ENCODE assay signal across 8 mouse cellular contexts in genomic region chr8:84184085-84185043, GRCm38 (mm10). TPM values are rescaled to one million over a fixed set of nuclear protein-coding genes. Genes with fewer than 3 reads are reported as not detected.
A peak's percentile ranks its signal among the peaks of the same experiment; 100 is the strongest.
DNase-seq lines count a peak whose midpoint lies in the region; ATAC-seq and TF ChIP-seq lines count a peak whose summit lies in the region.

No protein-coding gene starts in this region.

- peak overlapping the region; percentile 47; the same call in 1 of the 2 replicates for H3K4me3 ChIP-seq in liver, adult 2 months (ENCODE audit: insufficient read depth, low read depth, low read length)
- peak overlapping the region; percentile 83 for H3K4me3 ChIP-seq in embryonic facial prominence, embryonic 11.5 days (ENCODE audit: low read depth, low read length)
- peak overlapping the region; percentile 86 for H3K4me3 ChIP-seq in hindbrain, postnatal 0 days (ENCODE audit: low read length)
- H3K4me3 ChIP-seq in myocyte = peak overlapping the region; percentile 28

- H3K27ac ChIP-seq in liver, adult 2 months (replicated peaks; ENCODE audit: insufficient read depth, low read depth, low read length) = no peak overlapping the region
- H3K27ac ChIP-seq in embryonic facial prominence, embryonic 11.5 days (replicated peaks; ENCODE audit: low read depth, low read length) = peak overlapping the region; percentile 89
- H3K27ac ChIP-seq in hindbrain, postnatal 0 days = peak overlapping the region; percentile 95

- no peaks in the 10 kb centered on the region for H3K79me2 ChIP-seq in liver, adult 2 months (ENCODE audit: control insufficient read depth, insufficient read depth, low read length)
- H3K79me2 ChIP-seq in myocyte (ENCODE audit: control insufficient read depth, insufficient read depth) = no peaks in the 10 kb centered on the region

- H3K9ac ChIP-seq in liver, adult 2 months (ENCODE audit: low read depth, low read length) = peak overlapping the region; percentile 66
- peak overlapping the region; percentile 99 for H3K9ac ChIP-seq in embryonic facial prominence, embryonic 11.5 days (replicated peaks; ENCODE audit: low read length)
- peak overlapping the region; percentile 98 for H3K9ac ChIP-seq in hindbrain, postnatal 0 days (replicated peaks; ENCODE audit: low read length)

- no peak for DNase-seq in liver, adult 2 months (ENCODE audit: extremely low read depth, low read depth, low spot score)
- DNase-seq in liver = no peak
- no peak for DNase-seq in embryonic facial prominence, embryonic 11.5 days (ENCODE audit: low spot score)
- no peak for DNase-seq in hindbrain, postnatal 0 days (ENCODE audit: low spot score)
- DNase-seq in gastrocnemius, postnatal 4 days (ENCODE audit: low spot score in 2 of 2) = no peak
- DNase-seq in adrenal gland, adult 8-10 months = no peak
- no peak for DNase-seq in layer of hippocampus, adult 11-12 months (ENCODE audit: low spot score)

- H3K9me3 ChIP-seq in embryonic facial prominence, embryonic 11.5 days (replicated peaks; ENCODE audit: control insufficient read depth, low read length) = no peaks in the 10 kb centered on the region
- H3K9me3 ChIP-seq in hindbrain, postnatal 0 days (ENCODE audit: low read length) = no peaks in the 10 kb centered on the region

- peak overlapping the region; percentile 89 for H3K4me2 ChIP-seq in embryonic facial prominence, embryonic 11.5 days (ENCODE audit: low read depth, low read length)
- H3K4me2 ChIP-seq in hindbrain, postnatal 0 days (ENCODE audit: low read depth, low read length) = peak overlapping the region; percentile 83
- peak overlapping the region; percentile 78 for H3K4me2 ChIP-seq in myocyte (ENCODE audit: low read depth)

- H3K27me3 ChIP-seq in liver, adult 2 months (ENCODE audit: control insufficient read depth, insufficient read depth, low read length) = peaks cover 11% of the 10 kb centered on the region; the same call in 1 of the 2 replicates
- no peaks in the 10 kb centered on the region for H3K27me3 ChIP-seq in embryonic facial prominence, embryonic 11.5 days (ENCODE audit: control insufficient read depth, insufficient read depth, low read length)
- no peaks in the 10 kb centered on the region for H3K27me3 ChIP-seq in hindbrain, postnatal 0 days (ENCODE audit: insufficient read depth, low read length)
- H3K27me3 ChIP-seq in myocyte (ENCODE audit: control insufficient read depth, insufficient read depth, insufficient read length) = no peaks in the 10 kb centered on the region

- no peak for TF ChIP-seq POLR2A in liver, adult 2 months (IDR thresholded peaks at IDR 0.05; ENCODE audit: extremely low read depth, insufficient read depth, low read length)
- TF ChIP-seq POLR2A in myocyte (IDR thresholded peaks at IDR 0.05; ENCODE audit: insufficient read length, low read depth) = no peak

- TF ChIP-seq CTCF in liver, adult 2 months (IDR thresholded peaks at IDR 0.05; ENCODE audit: low read depth, low read length) = no peak
- no peak for TF ChIP-seq CTCF in hindbrain, postnatal 0 days (IDR thresholded peaks at IDR 0.05; ENCODE audit: low read depth)

- H3K4me1 ChIP-seq in liver, adult 2 months (ENCODE audit: control insufficient read depth, insufficient read depth, low read length) = no peaks in the 10 kb centered on the region
- peaks cover 9% of the 10 kb centered on the region for H3K4me1 ChIP-seq in embryonic facial prominence, embryonic 11.5 days (ENCODE audit: control insufficient read depth, insufficient read depth, low read length)
- H3K4me1 ChIP-seq in hindbrain, postnatal 0 days (ENCODE audit: insufficient read depth, low read length) = peaks cover 29% of the 10 kb centered on the region

- no peak for ATAC-seq in embryonic facial prominence, embryonic 11.5 days (replicated peaks; ENCODE audit: insufficient number of reproducible peaks, low FRiP score, low TSS enrichment, low read depth)
- ATAC-seq in hindbrain, postnatal 0 days = peak; percentile 33

- no peaks in the 10 kb centered on the region for H3K36me3 ChIP-seq in liver, adult 2 months (ENCODE audit: control insufficient read depth, insufficient read depth, low read length)
- H3K36me3 ChIP-seq in embryonic facial prominence, embryonic 11.5 days (replicated peaks; ENCODE audit: control insufficient read depth, insufficient read depth, low read depth, low read length) = no peaks in the 10 kb centered on the region; the same call in 1 of the 2 replicates
- no peaks in the 10 kb centered on the region for H3K36me3 ChIP-seq in hindbrain, postnatal 0 days (ENCODE audit: insufficient read depth, low read length)
- H3K36me3 ChIP-seq in myocyte (ENCODE audit: control insufficient read depth, insufficient read depth) = no peaks in the 10 kb centered on the region

- WGBS in liver, adult 2 months = 34% methylated on average over 21 of the region's 21 CpGs
- WGBS in embryonic facial prominence, embryonic 11.5 days = 16% methylated on average over 21 of the region's 21 CpGs
- 18% methylated on average over 21 of the region's 21 CpGs for WGBS in hindbrain, postnatal 0 days

- H3ac ChIP-seq in myocyte (ENCODE audit: control insufficient read depth, insufficient read length) = peak overlapping the region; percentile 69

TF ChIP-seq in myocyte, 11 proteins besides CTCF, POLR2A, EP300 and RAD21:
- TF ChIP-seq MYOD1 (IDR thresholded peaks at IDR 0.05; ENCODE audit: control insufficient read depth in 1 of 3, insufficient read length in 2 of 3, low read depth in 2 of 3) (no peak), POLR2AphosphoS2 (IDR thresholded peaks at IDR 0.05; ENCODE audit: insufficient read length, low read depth) (no peak), SRF (IDR thresholded peaks at IDR 0.05; ENCODE audit: control insufficient read depth, insufficient read length, low read depth) (no peak), REST (IDR thresholded peaks at IDR 0.05; ENCODE audit: insufficient read depth, insufficient read length) (no peak), TCF12 (IDR thresholded peaks at IDR 0.05; ENCODE audit: insufficient read depth, poor library complexity, severe bottlenecking) (no peak), TCF3 (IDR thresholded peaks at IDR 0.05; ENCODE audit: insufficient read length, low read depth) (no peak), MAX (IDR thresholded peaks at IDR 0.05; ENCODE audit: low read depth) (no peak)

RNA-seq across cellular contexts. Expression of gene Nanos3, which starts 0.7 kb away (rescaled TPM):
- total RNA-seq in liver, adult 2 months (2014; rRNA removed) = not detected in 2 replicates
- polyA plus RNA-seq in liver, adult 2 months (2012; rRNA removed) = not detected in 2 replicates
- polyA plus RNA-seq in embryonic facial prominence, embryonic 11.5 days (2014; fragmentation: Nextera tagmentation; extraction: Ambion mirVana) = 3.9 and 4.7 TPM in 2 replicates
- total RNA-seq in hindbrain, postnatal 0 days (2014; rRNA removed) = 2.3 and 3.2 TPM in 2 replicates
- polyA plus RNA-seq in hindbrain, postnatal 0 days (2015; fragmentation: Nextera tagmentation; extraction: Ambion mirVana) = 11.5 and 15.5 TPM in 2 replicates
- 1.2 TPM for polyA plus RNA-seq in myocyte (2012; fragmentation: generic; extraction: Trizol)
- total RNA-seq in gastrocnemius, postnatal 4 days (2021) = 1 to 10 TPM; 2.5 to 3.3 TPM
- total RNA-seq in adrenal gland, adult 8-10 months (2022) = 1 to 10 TPM in 2 of 4 experiments, under 1 TPM in 2; 0.75 to 2.9 (median 1.2) TPM

RNA-seq across cellular contexts. Expression of gene 4930432K21Rik, which starts 36.5 kb away (rescaled TPM):
- not detected in 2 replicates for total RNA-seq in liver, adult 2 months (2014; rRNA removed)
- 0.07 and 0.11 TPM in 2 replicates for polyA plus RNA-seq in liver, adult 2 months (2012; rRNA removed)
- polyA plus RNA-seq in embryonic facial prominence, embryonic 11.5 days (2014; fragmentation: Nextera tagmentation; extraction: Ambion mirVana) = 0.53 and 0.67 TPM in 2 replicates
- 3.3 and 5.9 TPM in 2 replicates for total RNA-seq in hindbrain, postnatal 0 days (2014; rRNA removed)
- 2.7 and 3.0 TPM in 2 replicates for polyA plus RNA-seq in hindbrain, postnatal 0 days (2015; fragmentation: Nextera tagmentation; extraction: Ambion mirVana)
- 0.24 TPM for polyA plus RNA-seq in myocyte (2012; fragmentation: generic; extraction: Trizol)
- total RNA-seq in gastrocnemius, postnatal 4 days (2021) = 1 to 10 TPM; 1.4 to 1.9 TPM
- under 1 TPM; 0.38 to 0.81 (median 0.40) TPM for total RNA-seq in adrenal gland, adult 8-10 months (2022)

RNA-seq across cellular contexts. Expression of gene Cc2d1a, which starts 36.6 kb away (rescaled TPM):
- 4.0 and 5.6 TPM in 2 replicates for total RNA-seq in liver, adult 2 months (2014; rRNA removed)
- polyA plus RNA-seq in liver, adult 2 months (2012; rRNA removed) = 10.4 and 10.6 TPM in 2 replicates
- polyA plus RNA-seq in embryonic facial prominence, embryonic 11.5 days (2014; fragmentation: Nextera tagmentation; extraction: Ambion mirVana) = 9.5 and 10.0 TPM in 2 replicates
- total RNA-seq in hindbrain, postnatal 0 days (2014; rRNA removed) = 66.2 and 75.1 TPM in 2 replicates
- 47.1 and 49.6 TPM in 2 replicates for polyA plus RNA-seq in hindbrain, postnatal 0 days (2015; fragmentation: Nextera tagmentation; extraction: Ambion mirVana)
- 25.3 TPM for polyA plus RNA-seq in myocyte (2012; fragmentation: generic; extraction: Trizol)
- 10 to 100 TPM; 18.2 to 21.8 TPM for total RNA-seq in gastrocnemius, postnatal 4 days (2021)
- total RNA-seq in adrenal gland, adult 8-10 months (2022) = 10 to 100 TPM; 33.9 to 51.2 (median 40.3) TPM

RNA-seq across cellular contexts. Expression of gene Zswim4, which starts 52.5 kb away (rescaled TPM):
- total RNA-seq in liver, adult 2 months (2014; rRNA removed) = 2.8 and 3.7 TPM in 2 replicates
- polyA plus RNA-seq in liver, adult 2 months (2012; rRNA removed) = 6.9 and 8.4 TPM in 2 replicates
- polyA plus RNA-seq in embryonic facial prominence, embryonic 11.5 days (2014; fragmentation: Nextera tagmentation; extraction: Ambion mirVana) = 15.3 and 16.9 TPM in 2 replicates
- total RNA-seq in hindbrain, postnatal 0 days (2014; rRNA removed) = 44.1 and 50.6 TPM in 2 replicates
- polyA plus RNA-seq in hindbrain, postnatal 0 days (2015; fragmentation: Nextera tagmentation; extraction: Ambion mirVana) = 11.0 and 11.3 TPM in 2 replicates
- polyA plus RNA-seq in myocyte (2012; fragmentation: generic; extraction: Trizol) = 12.7 TPM
- total RNA-seq in gastrocnemius, postnatal 4 days (2021) = 1 to 10 TPM; 9.5 to 9.8 TPM
- total RNA-seq in adrenal gland, adult 8-10 months (2022) = 10 to 100 TPM; 36.2 to 53.9 (median 48.0) TPM

RNA-seq across cellular contexts. Expression of gene Podnl1, which starts 58.6 kb away (rescaled TPM):
- 0.13 TPM in 1 of 2 replicates, not detected in the other for total RNA-seq in liver, adult 2 months (2014; rRNA removed)
- polyA plus RNA-seq in liver, adult 2 months (2012; rRNA removed) = 0.51 and 0.86 TPM in 2 replicates
- polyA plus RNA-seq in embryonic facial prominence, embryonic 11.5 days (2014; fragmentation: Nextera tagmentation; extraction: Ambion mirVana) = 0.14 TPM in 1 of 2 replicates, not detected in the other
- 0.72 TPM in 1 of 2 replicates, not detected in the other for total RNA-seq in hindbrain, postnatal 0 days (2014; rRNA removed)
- polyA plus RNA-seq in hindbrain, postnatal 0 days (2015; fragmentation: Nextera tagmentation; extraction: Ambion mirVana) = 0.41 and 0.68 TPM in 2 replicates
- 9.3 TPM for polyA plus RNA-seq in myocyte (2012; fragmentation: generic; extraction: Trizol)
- total RNA-seq in gastrocnemius, postnatal 4 days (2021) = not detected
- total RNA-seq in adrenal gland, adult 8-10 months (2022) = under 1 TPM; 0.10 to 0.86 (median 0.34) TPM

Comparison
In these comparisons a context has a peak if more than half of its experiments do, and no peak if none do; other contexts are left out.
1. H3K4me3 ChIP-seq: peak in every context shown above with its lines; median percentile 86 in hindbrain, postnatal 0 days; 83 in embryonic facial prominence, embryonic 11.5 days; 47 in liver, adult 2 months; 28 in myocyte.